Mouse (Mus musculus) adipocyte (in vitro differentiated cells): ENCODE measurements around the gene Zfx.
A peak's percentile ranks its signal among the peaks of the same experiment; 100 is the strongest.

Source experiments
- DNase-seq: peaks from one replicate; pipeline ENCODE4 v3.0.0-alpha.2; 2016; ENCODE audit warnings: low spot score

Gene Zfx

GRCm38 (mm10) chrX:94061246-94061645, 62.3 kb downstream of the Zfx start:
- DNase-seq = peak; percentile 41

GRCm38 (mm10) chrX:94060751-94061150, 62.8 kb downstream of the Zfx start:
- DNase-seq = peak; percentile 48

- DNase-seq = no peak
Observed at GRCm38 (mm10) chrX:94058748-94059147, 64.8 kb downstream of the Zfx start.

GRCm38 (mm10) chrX:94049048-94049447, 74.5 kb downstream of the Zfx start:
- no peak for DNase-seq

GRCm38 (mm10) chrX:94048048-94048447, 75.5 kb downstream of the Zfx start:
- no peak for DNase-seq

- no peak for DNase-seq
Observed at GRCm38 (mm10) chrX:94047381-94047780, 76.1 kb downstream of the Zfx start.

- DNase-seq = peak; percentile 75
Observed at GRCm38 (mm10) chrX:94032937-94033336, 90.6 kb downstream of the Zfx start.

- no peak for DNase-seq
Observed at GRCm38 (mm10) chrX:94030081-94030480, 93.4 kb downstream of the Zfx start.
